Mouse (Mus musculus) forebrain, postnatal 0 days (tissue): ENCODE measurements at regions not wholly inside any gene's neighbourhood (a gene's known extent, or its start where the extent isn't known, plus 50 kb on each side); places are given as distances from the start of the nearest gene placed in this dataset.

ENCODE experiments used
- ATAC-seq: fragments of 200-750 bp; cut with Nextera tagmentation; 2 replicates; pipeline ENCODE4 v1.8.0; 2017; ENCODE audit warnings: mild to moderate bottlenecking, moderate library complexity
- DNase-seq: peaks from one replicate; pipeline ENCODE4 v3.0.0-alpha.2; 2015
- H3K27ac ChIP-seq: fragments of 300-500 bp; sonication (generic); 2 replicates; pipeline ENCODE4 v1.5.1; 2014; ENCODE audit warnings: low read depth, mild to moderate bottlenecking, antibody characterized with exemption, low read length, moderate library complexity, mixed read lengths
- H3K27me3 ChIP-seq: fragments of 300-500 bp; sonication (generic); 2 replicates; pipeline ENCODE4 v1.6.1; 2014; ENCODE audit warnings: mild to moderate bottlenecking, low read length, mixed read lengths; ENCODE audit not compliant: insufficient read depth
- H3K36me3 ChIP-seq: fragments of 300-500 bp; sonication (generic); 2 replicates; pipeline ENCODE4 v1.6.1; 2014; ENCODE audit warnings: mild to moderate bottlenecking, moderate library complexity; ENCODE audit not compliant: insufficient read depth
- H3K4me1 ChIP-seq: fragments of 300-500 bp; sonication (generic); 2 replicates; pipeline ENCODE4 v1.6.1; 2014; ENCODE audit warnings: antibody characterized with exemption; ENCODE audit not compliant: insufficient read depth
- H3K4me2 ChIP-seq: fragments of 300-500 bp; sonication (generic); 2 replicates; pipeline ENCODE4 v1.6.1; 2014; ENCODE audit warnings: low read depth, mild to moderate bottlenecking, moderate library complexity
- H3K4me3 ChIP-seq: fragments of 300-500 bp; sonication (generic); 2 replicates; pipeline ENCODE4 v1.5.1; 2014; ENCODE audit warnings: low read depth, low read length, mixed read lengths
- H3K9ac ChIP-seq: fragments of 300-500 bp; sonication (generic); 2 replicates; pipeline ENCODE4 v1.6.1; 2014; ENCODE audit warnings: mild to moderate bottlenecking
- H3K9me3 ChIP-seq: fragments of 300-500 bp; sonication (generic); 2 replicates; pipeline ENCODE4 v1.6.1; 2016; ENCODE audit warnings: low read length
- CTCF ChIP-seq: sonication (generic); IDR thresholded peaks from 2 replicates; pipeline ENCODE4 v1.5.1; 2016; ENCODE audit warnings: antibody characterized with exemption, control low read depth, low read depth
- WGBS: fragments of 180-500 bp; shearing (Covaris S2); extraction: QIAGEN DNeasy Blood & Tissue Kit; methylation state at CpG from one replicate; pipeline ENCODE4 v1.1.7; 2014; 5-methylcytosine and 5-hydroxymethylcytosine counted together

GRCm38 (mm10) chr13:44503257-44503950, 225.9 kb upstream of the Jarid2 start:
- Histone ChIP-seq H3K27ac (no peak overlapping the region), H3K9ac (no peak overlapping the region), H3K9me3 (no peaks in the 10 kb centered on the region), H3K4me3 (no peak overlapping the region), H3K4me2 (no peak overlapping the region), H3K36me3 (no peaks in the 10 kb centered on the region), H3K27me3 (no peaks in the 10 kb centered on the region), H3K4me1 (0 out of 2 replicates have a peak, but pooled peaks cover 3% of the 10 kb centered on the region)
- no peak for DNase-seq
- no peak for TF ChIP-seq CTCF
- 86% methylated on average over 15 of the region's 15 CpGs for WGBS
- no peak for ATAC-seq

GRCm38 (mm10) chr13:44504455-44504854, 224.8 kb upstream of the Jarid2 start:
- Histone ChIP-seq H3K9me3 (no peaks in the 10 kb centered on the region), H3K27ac (no peak overlapping the region), H3K36me3 (no peaks in the 10 kb centered on the region), H3K9ac (no peak overlapping the region), H3K27me3 (no peaks in the 10 kb centered on the region), H3K4me2 (no peak overlapping the region), H3K4me3 (no peak overlapping the region), H3K4me1 (0 out of 2 replicates have a peak, but pooled peaks cover 3% of the 10 kb centered on the region)
- ATAC-seq (no peak), DNase-seq (no peak)
- 86% methylated on average over 6 of the region's 6 CpGs for WGBS
- no peak for TF ChIP-seq CTCF

- Histone ChIP-seq H3K27me3 (no peaks in the 10 kb centered on the region), H3K4me1 (0 out of 2 replicates have a peak, but pooled peaks cover 3% of the 10 kb centered on the region), H3K36me3 (no peaks in the 10 kb centered on the region), H3K9me3 (no peaks in the 10 kb centered on the region), H3K4me3 (no peak overlapping the region), H3K4me2 (no peak overlapping the region), H3K9ac (no peak overlapping the region), H3K27ac (no peak overlapping the region)
- DNase-seq (no peak), ATAC-seq (no peak)
- WGBS: 51% methylated on average over 5 of the region's 5 CpGs
- no peak for TF ChIP-seq CTCF
Measured at GRCm38 (mm10) chr13:44506975-44507374, 222.3 kb upstream of the Jarid2 start.

GRCm38 (mm10) chr13:44509526-44510159, 219.6 kb upstream of the Jarid2 start:
- WGBS: 36% methylated on average over 11 of the region's 11 CpGs
- H3K36me3 ChIP-seq: no peaks in the 10 kb centered on the region
- no peak overlapping the region for H3K4me3 ChIP-seq
- no peak overlapping the region for H3K27ac ChIP-seq
- no peaks in the 10 kb centered on the region for H3K27me3 ChIP-seq
- no peaks in the 10 kb centered on the region for H3K9me3 ChIP-seq
- DNase-seq (no peak), ATAC-seq (no peak)
- H3K4me2 ChIP-seq: no peak overlapping the region
- TF ChIP-seq CTCF: no peak
- H3K9ac ChIP-seq: no peak overlapping the region
- no peaks in the 10 kb centered on the region for H3K4me1 ChIP-seq

GRCm38 (mm10) chr13:44513378-44514285, 215.6 kb upstream of the Jarid2 start:
- no peak for TF ChIP-seq CTCF
- H3K9me3 ChIP-seq: no peaks in the 10 kb centered on the region
- H3K9ac ChIP-seq: no peak overlapping the region
- H3K4me1 ChIP-seq: no peaks in the 10 kb centered on the region
- H3K27ac ChIP-seq: no peak overlapping the region
- no peak overlapping the region for H3K4me3 ChIP-seq
- no peak for ATAC-seq
- no peaks in the 10 kb centered on the region for H3K36me3 ChIP-seq
- H3K27me3 ChIP-seq: no peaks in the 10 kb centered on the region
- H3K4me2 ChIP-seq: no peak overlapping the region
- no peak for DNase-seq
- WGBS: 71% methylated on average over 13 of the region's 13 CpGs

- no peak for DNase-seq
- H3K4me3 ChIP-seq: no peak overlapping the region
- TF ChIP-seq CTCF: no peak
- H3K4me2 ChIP-seq: no peak overlapping the region
- H3K9ac ChIP-seq: no peak overlapping the region
- WGBS: 86% methylated on average over 5 of the region's 5 CpGs
- no peaks in the 10 kb centered on the region for H3K27me3 ChIP-seq
- H3K27ac ChIP-seq: no peak overlapping the region
- H3K4me1 ChIP-seq: no peaks in the 10 kb centered on the region
- ATAC-seq: no peak
- H3K9me3 ChIP-seq: no peaks in the 10 kb centered on the region
- H3K36me3 ChIP-seq: no peaks in the 10 kb centered on the region
Measured at GRCm38 (mm10) chr13:44514636-44515158, 214.6 kb upstream of the Jarid2 start.
